Mouse (Mus musculus) liver, postnatal 0 days (tissue): ENCODE data around the gene Rhof.

ENCODE experiments used
- CTCF ChIP-seq: sonication (generic); IDR thresholded peaks from 2 replicates; pipeline ENCODE4 v1.5.1; 2016; ENCODE audit warnings: antibody characterized with exemption, low read depth
- EP300 ChIP-seq: IDR thresholded peaks from 2 replicates; pipeline ENCODE4 v1.6.1; 2016; ENCODE audit warnings: antibody characterized with exemption, low read depth, mild to moderate bottlenecking

DNA sequence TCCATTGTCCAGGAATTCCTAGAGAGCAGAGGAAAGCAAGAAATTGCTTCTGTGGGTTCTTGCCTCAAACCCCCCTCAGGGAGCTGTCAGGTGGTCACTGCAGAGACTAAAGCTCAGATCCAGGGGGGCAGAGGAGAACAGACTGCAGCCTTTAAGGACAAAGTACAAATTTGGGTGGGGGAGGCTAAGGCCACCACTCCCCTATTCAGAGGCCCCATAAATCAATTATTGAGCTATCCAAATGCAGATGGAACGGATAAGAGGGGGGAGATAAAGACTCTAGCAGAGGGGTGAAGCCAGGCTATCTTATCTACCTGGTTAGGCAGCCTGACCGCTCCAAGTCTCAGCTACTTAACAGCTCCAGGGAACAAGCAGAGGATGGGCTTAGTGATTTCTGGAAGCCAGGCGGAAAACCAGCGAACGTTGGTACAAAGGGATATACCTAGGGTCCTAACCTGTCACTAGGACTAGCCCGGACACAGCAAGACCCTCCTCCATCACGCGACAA, 2.4 kb upstream of the Rhof start:
- no peak for TF ChIP-seq CTCF
- TF ChIP-seq EP300: no peak
